ENCODE assay signal across 8 mouse cellular contexts in the genomic region with DNA sequence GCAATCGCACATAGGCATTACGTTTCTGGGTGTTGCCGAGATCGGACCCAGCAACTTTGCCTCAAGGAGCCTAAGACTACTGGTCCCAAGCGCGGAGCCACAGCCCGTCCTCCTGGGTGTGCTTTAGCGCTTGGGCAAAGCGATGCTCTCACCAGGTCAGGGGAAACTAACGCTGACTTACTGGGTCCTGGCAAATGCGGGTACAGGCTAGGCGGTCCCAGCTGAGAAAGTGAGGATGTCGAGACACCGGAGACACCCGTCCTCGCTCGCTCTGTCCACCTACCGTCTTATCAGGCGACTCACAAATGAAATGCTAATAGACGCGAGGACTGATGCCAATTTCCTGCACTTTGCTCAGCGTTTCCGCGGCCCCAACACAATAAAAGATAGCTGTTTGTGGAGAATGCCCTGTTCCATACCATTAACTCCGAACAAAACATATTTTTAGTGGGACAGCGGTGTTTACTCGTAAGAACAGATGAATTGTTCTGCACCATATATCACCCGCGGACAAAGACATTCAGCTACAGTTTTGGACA.
DNase-seq lines count a peak whose midpoint lies in the region; ATAC-seq lines count a peak whose summit lies in the region.

No protein-coding gene starts in this region.

- H3K4me3 ChIP-seq in heart, embryonic 12.5 days: peak overlapping the region; percentile 49
- peak overlapping the region; percentile 62 for H3K4me3 ChIP-seq in hindbrain, embryonic 15.5 days
- H3K4me3 ChIP-seq in liver, embryonic 13.5 days (replicated peaks): peak overlapping the region; percentile 3

- intact Hi-C loops in heart, postnatal 36 days (cut with DNase I): no loop called here

- H3K4me2 ChIP-seq in heart, embryonic 12.5 days: peak overlapping the region; percentile 88
- peak overlapping the region; percentile 58 for H3K4me2 ChIP-seq in hindbrain, embryonic 15.5 days
- H3K4me2 ChIP-seq in liver, embryonic 13.5 days: peak overlapping the region; percentile 35

- ATAC-seq in heart, embryonic 12.5 days (ENCODE audit: insufficient number of reproducible peaks, low FRiP score): no peak
- ATAC-seq in hindbrain, embryonic 15.5 days (ENCODE audit: low FRiP score, low read depth): peak; percentile 59
- no peak for ATAC-seq in liver, embryonic 13.5 days (ENCODE audit: low read depth)
- no peak for ATAC-seq in activated CD4-positive, CD25-positive, alpha-beta regulatory T cell, adult 4 months

- H3K9ac ChIP-seq in heart, embryonic 12.5 days: peak overlapping the region; percentile 43; the same call in 1 of the 2 replicates
- H3K9ac ChIP-seq in hindbrain, embryonic 15.5 days: peak overlapping the region; percentile 87
- no peak overlapping the region for H3K9ac ChIP-seq in liver, embryonic 13.5 days

- H3K4me1 ChIP-seq in heart, embryonic 12.5 days (replicated peaks): 0 out of 2 replicates have a peak, but pooled peaks cover 7% of the 10 kb centered on the region
- peaks cover 13% of the 10 kb centered on the region for H3K4me1 ChIP-seq in hindbrain, embryonic 15.5 days (replicated peaks)
- H3K4me1 ChIP-seq in liver, embryonic 13.5 days (replicated peaks): no peaks in the 10 kb centered on the region

- no peaks in the 10 kb centered on the region for H3K36me3 ChIP-seq in heart, embryonic 12.5 days
- peaks cover 6% of the 10 kb centered on the region; the same call in 1 of the 2 replicates for H3K36me3 ChIP-seq in hindbrain, embryonic 15.5 days
- no peaks in the 10 kb centered on the region for H3K36me3 ChIP-seq in liver, embryonic 13.5 days

- H3K27me3 ChIP-seq in heart, embryonic 12.5 days (replicated peaks): peaks cover 11% of the 10 kb centered on the region
- no peaks in the 10 kb centered on the region for H3K27me3 ChIP-seq in hindbrain, embryonic 15.5 days
- H3K27me3 ChIP-seq in liver, embryonic 13.5 days: peaks cover 13% of the 10 kb centered on the region

- no peaks in the 10 kb centered on the region for H3K9me3 ChIP-seq in heart, embryonic 12.5 days (replicated peaks)
- H3K9me3 ChIP-seq in hindbrain, embryonic 15.5 days: no peaks in the 10 kb centered on the region
- H3K9me3 ChIP-seq in liver, embryonic 13.5 days (replicated peaks): no peaks in the 10 kb centered on the region

- WGBS in heart, embryonic 12.5 days: 2% methylated on average over 29 of the region's 29 CpGs
- under 1% methylated on average over 29 of the region's 29 CpGs for WGBS in hindbrain, embryonic 15.5 days
- WGBS in liver, embryonic 13.5 days (ENCODE audit: insufficient replicate concordance): 2% methylated on average over 29 of the region's 29 CpGs

- no peak overlapping the region for H3K27ac ChIP-seq in heart, embryonic 12.5 days (ENCODE audit: poor library complexity, severe bottlenecking)
- peak overlapping the region; percentile 95 for H3K27ac ChIP-seq in hindbrain, embryonic 15.5 days (replicated peaks)
- H3K27ac ChIP-seq in liver, embryonic 13.5 days: no peak overlapping the region

- DNase-seq in heart, postnatal 36 days: no peak
- peak; percentile 33 for DNase-seq in MN1 (ENCODE audit: low spot score)
- peak; percentile 75 for DNase-seq in embryo, embryonic 11 days
- DNase-seq in liver, embryonic 13.5 days: no peak
- peak; percentile 74 for DNase-seq in retina, embryonic 14.5 days (ENCODE audit: low spot score)

Comparison
In these comparisons a context has a peak if more than half of its experiments do, and no peak if none do; other contexts are left out.
1. H3K4me2 ChIP-seq: peak in every context shown above with its lines; median percentile 88 in heart, embryonic 12.5 days; 58 in hindbrain, embryonic 15.5 days; 35 in liver, embryonic 13.5 days.
2. H3K4me3 ChIP-seq: peak in every context shown above with its lines; median percentile 62 in hindbrain, embryonic 15.5 days; 49 in heart, embryonic 12.5 days; 3 in liver, embryonic 13.5 days.
3. DNase-seq: peak in MN1 (single experiment), embryo, embryonic 11 days (single experiment) and retina, embryonic 14.5 days (single experiment); none in heart, postnatal 36 days (0 of 2) and liver, embryonic 13.5 days (single experiment).